Mouse (Mus musculus): ENCODE results near the gene Thumpd3. TPM values are rescaled to one million over a fixed set of nuclear protein-coding genes. Genes with fewer than 3 reads are reported as not detected.

Gene Thumpd3
- polyA plus RNA-seq, 1 experiment from 2014 or later: 33.6 TPM

GRCm38 (mm10) chr6:113109956-113110355, 63.9 kb downstream of the Thumpd3 start:
- 81% methylated on average over 7 of the region's 7 CpGs for WGBS
- ATAC-seq (ENCODE audit: low FRiP score, low TSS enrichment): no peak

More at GRCm38 (mm10) chr6:113109956-113110355, 63.9 kb downstream of the Thumpd3 start:
- no peaks in the 10 kb centered on the region for H3K4me1 ChIP-seq (replicated peaks; ENCODE audit: control insufficient read depth, insufficient read depth)
- no peak overlapping the region for H3K9ac ChIP-seq (ENCODE audit: low read length)
- H3K4me2 ChIP-seq (replicated peaks; ENCODE audit: low read depth): no peak overlapping the region
- H3K4me3 ChIP-seq (ENCODE audit: low read depth, low read length): no peak overlapping the region
- H3K9me3 ChIP-seq (ENCODE audit: control insufficient read depth, low read length): no peaks in the 10 kb centered on the region
- DNase-seq (ENCODE audit: low spot score): no peak
- TF ChIP-seq CTCF (IDR thresholded peaks at IDR 0.05; ENCODE audit: low read depth) (no peak), EP300 (optimal IDR thresholded peaks at IDR 0.05) (no peak)
- H3K27me3 ChIP-seq (ENCODE audit: control insufficient read depth, insufficient read depth, low read length): no peaks in the 10 kb centered on the region
- peaks cover 13% of the 10 kb centered on the region for H3K36me3 ChIP-seq (ENCODE audit: control insufficient read depth, insufficient read depth, low read length)
- no peak overlapping the region for H3K27ac ChIP-seq (replicated peaks)

Other genes starting within 250 kb of the Thumpd3 start
- gene Srgap3, start 99.0 kb upstream of the Thumpd3 start, polyA plus RNA-seq (2015; fragmentation: Nextera tagmentation; extraction: Ambion mirVana): 1.5 and 1.6 TPM in 2 replicates
- gene Setd5, start 31.1 kb downstream of the Thumpd3 start, polyA plus RNA-seq (2015; fragmentation: Nextera tagmentation; extraction: Ambion mirVana): 34.6 and 35.9 TPM in 2 replicates
- 0.84 and 0.93 TPM in 2 replicates for gene Lhfpl4, start 149.2 kb downstream of the Thumpd3 start, polyA plus RNA-seq (2015; fragmentation: Nextera tagmentation; extraction: Ambion mirVana)
- gene Mtmr14, start 191.6 kb downstream of the Thumpd3 start, polyA plus RNA-seq (2015; fragmentation: Nextera tagmentation; extraction: Ambion mirVana): 20.3 and 20.6 TPM in 2 replicates
- gene Cpne9, start 236.1 kb downstream of the Thumpd3 start, polyA plus RNA-seq (2015; fragmentation: Nextera tagmentation; extraction: Ambion mirVana): 0.11 TPM in 1 of 2 replicates, not detected in the other

Data from stomach, postnatal 0 days (tissue).